Mouse (Mus musculus) C2C12 (cell line): ENCODE results near the gene Dnajc5. TPM values are rescaled to one million over a fixed set of nuclear protein-coding genes. Genes with fewer than 3 reads are reported as not detected.

ENCODE experiments used
- H3K27me3 ChIP-seq: one replicate; pipeline ENCODE4 v1.6.1; 2011; ENCODE audit not compliant: control insufficient read depth, insufficient read depth, insufficient read length
- H3K36me3 ChIP-seq: one replicate; pipeline ENCODE4 v1.6.1; 2011; ENCODE audit not compliant: control insufficient read depth, insufficient read depth
- H3K4me3 ChIP-seq: one replicate; pipeline ENCODE4 v1.5.1; 2011; ENCODE audit warnings: mild to moderate bottlenecking, control low read depth; ENCODE audit not compliant: poor library complexity, insufficient read depth, severe bottlenecking
- H3K79me2 ChIP-seq: one replicate; pipeline ENCODE4 v1.6.1; 2011; ENCODE audit not compliant: control insufficient read depth, insufficient read depth
- H3K79me3 ChIP-seq: one replicate; pipeline ENCODE4 v1.6.1; 2011; ENCODE audit warnings: low read depth, control low read depth
- H3ac ChIP-seq: one replicate; pipeline ENCODE3; 2011; ENCODE audit warnings: low read depth; ENCODE audit not compliant: control insufficient read depth, insufficient read length
- CEBPB ChIP-seq: IDR thresholded peaks from one replicate; pipeline ENCODE4 v1.6.1; 2011; ENCODE audit warnings: low read depth, mild to moderate bottlenecking, control low read depth, moderate library complexity
- CTCF ChIP-seq: IDR thresholded peaks from one replicate; pipeline ENCODE4 v1.5.1; 2011; ENCODE audit not compliant: control insufficient read depth, insufficient read depth, insufficient read length
- FOSL1 ChIP-seq: IDR thresholded peaks from one replicate; pipeline ENCODE4 v1.8.0; 2011; ENCODE audit warnings: mild to moderate bottlenecking, low read length; ENCODE audit not compliant: poor library complexity, insufficient read depth, severe bottlenecking
- MAX ChIP-seq: IDR thresholded peaks from one replicate; pipeline ENCODE4 v1.6.1; 2011; ENCODE audit warnings: mild to moderate bottlenecking, control low read depth
- MYOD1 ChIP-seq: IDR thresholded peaks from one replicate; pipeline ENCODE4 v1.6.1; 2011; ENCODE audit warnings: low read depth; ENCODE audit not compliant: control insufficient read depth, insufficient read length
- MYOG ChIP-seq: IDR thresholded peaks from one replicate; pipeline ENCODE4 v1.6.1; 2011; ENCODE audit not compliant: control insufficient read depth, insufficient read length; ENCODE audit errors: extremely low read depth
- USF1 ChIP-seq: IDR thresholded peaks from one replicate; pipeline ENCODE4 v1.6.1; 2011; ENCODE audit warnings: low read depth, mild to moderate bottlenecking, control low read depth, moderate library complexity
- polyA plus RNA-seq: library from polyadenylated mRNA; unstranded; fragments of >200 nt; fragmentation: generic; extraction: Trizol; gene quantifications from one replicate; pipeline ENCODE4 v1.2.1, GENCODE M21; 2012; ENCODE audit warnings: missing spikeins

Gene Dnajc5
- polyA plus RNA-seq, 1 experiment, result 34.3 TPM

- Histone ChIP-seq H3K4me3 (no peak overlapping the region), H3K79me2 (peaks cover 14% of the 10 kb centered on the region), H3K79me3 (no peaks in the 10 kb centered on the region), H3K36me3 (peaks cover 40% of the 10 kb centered on the region), H3ac (no peak overlapping the region), H3K27me3 (no peaks in the 10 kb centered on the region)
- no peak for TF ChIP-seq MAX
- no peak for TF ChIP-seq CEBPB
- no peak for TF ChIP-seq FOSL1
- no peak for TF ChIP-seq USF1
- TF ChIP-seq MYOD1, result no peak
- TF ChIP-seq MYOG, result no peak
- TF ChIP-seq CTCF, result no peak
These were observed 69.4 kb downstream of the Dnajc5 start for GRCm38 (mm10) chr2:181589732-181590105.

- H3K36me3 ChIP-seq, result peaks cover 39% of the 10 kb centered on the region
These were observed 70.2 kb downstream of the Dnajc5 start for GRCm38 (mm10) chr2:181590471-181590870.

GRCm38 (mm10) chr2:181591528-181592085 lies 71.3 kb downstream of the Dnajc5 start, which contains the start of gene Prpf6:
Prpf6 (plus strand) TSS chr2:181591868.
- peak within 1 kb of the TSS; percentile 78 for H3ac ChIP-seq
- H3K79me2 ChIP-seq, result peaks cover 14% of the 10 kb centered on the region
- peak within 1 kb of the TSS; percentile 76 for H3K4me3 ChIP-seq
- peaks cover 28% of the 10 kb centered on the region for H3K36me3 ChIP-seq
- H3K79me3 ChIP-seq, result no peaks in the 10 kb centered on the region
- TF ChIP-seq USF1 (no peak), MYOD1 (no peak), MAX (no peak), CEBPB (no peak), CTCF (no peak), MYOG (no peak), FOSL1 (no peak)
- H3K27me3 ChIP-seq, result no peaks in the 10 kb centered on the region

More at GRCm38 (mm10) chr2:181590471-181590870, 70.2 kb downstream of the Dnajc5 start:
- no peaks in the 10 kb centered on the region for H3K79me3 ChIP-seq
- TF ChIP-seq MYOG (no peak), MYOD1 (no peak), CTCF (no peak), MAX (no peak), CEBPB (no peak), FOSL1 (no peak), USF1 (no peak)
- peak overlapping the region; percentile 6 for H3K4me3 ChIP-seq
- H3K79me2 ChIP-seq, result peaks cover 14% of the 10 kb centered on the region
- no peaks in the 10 kb centered on the region for H3K27me3 ChIP-seq
- H3ac ChIP-seq, result no peak overlapping the region

GRCm38 (mm10) chr2:181592231-181593041 lies 72.2 kb downstream of the Dnajc5 start, which contains the start of gene Zfp512b:
Zfp512b (minus strand) TSS chr2:181592803.
- peak within 1 kb of the TSS; percentile 78 for H3ac ChIP-seq
- peaks cover 14% of the 10 kb centered on the region for H3K79me2 ChIP-seq
- TF ChIP-seq MAX, result peak; percentile 45
- TF ChIP-seq MYOG, result no peak
- TF ChIP-seq FOSL1, result no peak

GRCm38 (mm10) chr2:181593042-181593421 lies 72.7 kb downstream of the Dnajc5 start:
- TF ChIP-seq CTCF, result no peak
- no peak for TF ChIP-seq MAX
- TF ChIP-seq CEBPB, result no peak
- TF ChIP-seq MYOG, result no peak
- TF ChIP-seq MYOD1, result no peak
- no peak for TF ChIP-seq FOSL1
- TF ChIP-seq USF1, result no peak
- no peaks in the 10 kb centered on the region for H3K27me3 ChIP-seq
- peaks cover 17% of the 10 kb centered on the region for H3K36me3 ChIP-seq
- H3K4me3 ChIP-seq, result peak overlapping the region; percentile 76
- no peaks in the 10 kb centered on the region for H3K79me3 ChIP-seq
- peaks cover 14% of the 10 kb centered on the region for H3K79me2 ChIP-seq
- peak overlapping the region; percentile 78 for H3ac ChIP-seq

More at GRCm38 (mm10) chr2:181592231-181593041, 72.2 kb downstream of the Dnajc5 start, which contains the start of gene Zfp512b:
- Histone ChIP-seq H3K36me3 (peaks cover 22% of the 10 kb centered on the region), H3K79me3 (no peaks in the 10 kb centered on the region), H3K27me3 (no peaks in the 10 kb centered on the region), H3K4me3 (peak within 1 kb of the TSS; percentile 76)
